Mouse (Mus musculus): ENCODE results near the gene Olfr96. TPM values are rescaled to one million over a fixed set of nuclear protein-coding genes. Genes with fewer than 3 reads are reported as not detected.
A peak's percentile ranks its signal among the peaks of the same experiment; 100 is the strongest.
"Not testable (repeated sequence)": the region's sequence is repeated elsewhere in the genome, so short reads cannot be mapped to it uniquely, and the experiment has no call there.

Olfr96 gene
- polyA plus RNA-seq, 1 experiment from 2014 or later: not detected

GRCm38 (mm10) chr17:37203206-37203916 lies 16.6 kb upstream of the Olfr96 start:
- no peak overlapping the region for H3K9ac ChIP-seq (ENCODE audit: low read depth, low read length)
- no peaks in the 10 kb centered on the region for H3K4me1 ChIP-seq (ENCODE audit: control insufficient read depth, insufficient read depth, low read length)
- no peak overlapping the region for H3K27ac ChIP-seq (ENCODE audit: low read length)
- peaks cover under 1% of the 10 kb centered on the region; the same call in 1 of the 2 replicates for H3K27me3 ChIP-seq (ENCODE audit: control insufficient read depth, insufficient read depth, low read depth, low read length)
- H3K4me2 ChIP-seq (ENCODE audit: low read length): no peak overlapping the region
- H3K36me3 ChIP-seq (ENCODE audit: control insufficient read depth, insufficient read depth, low read length): no peaks in the 10 kb centered on the region
- ATAC-seq: peak; percentile 88
- WGBS: under 1% methylated on average over 4 of the region's 4 CpGs
- no peak overlapping the region for H3K4me3 ChIP-seq (ENCODE audit: low read depth, low read length)
- H3K9me3 ChIP-seq (replicated peaks; ENCODE audit: control insufficient read depth, low read length, poor library complexity, severe bottlenecking): no peaks in the 10 kb centered on the region

- Histone ChIP-seq H3K4me1 (ENCODE audit: control insufficient read depth, insufficient read depth, low read length) (no peaks in the 10 kb centered on the region), H3K9ac (ENCODE audit: low read depth, low read length) (no peak overlapping the region), H3K4me3 (ENCODE audit: low read depth, low read length) (no peak overlapping the region), H3K4me2 (ENCODE audit: low read length) (no peak overlapping the region), H3K36me3 (ENCODE audit: control insufficient read depth, insufficient read depth, low read length) (no peaks in the 10 kb centered on the region), H3K27ac (ENCODE audit: low read length) (no peak overlapping the region), H3K9me3 (replicated peaks; ENCODE audit: control insufficient read depth, low read length, poor library complexity, severe bottlenecking) (no peaks in the 10 kb centered on the region), H3K27me3 (ENCODE audit: control insufficient read depth, insufficient read depth, low read depth, low read length) (no peaks in the 10 kb centered on the region; the same call in 1 of the 2 replicates)
- peak; percentile 77; the same call in 1 of the 2 replicates for ATAC-seq
- WGBS: 27% methylated on average over 3 of the region's 3 CpGs
Observed at GRCm38 (mm10) chr17:37203917-37204236, 16.1 kb upstream of the Olfr96 start.

GRCm38 (mm10) chr17:37210884-37211768 lies 8.8 kb upstream of the Olfr96 start:
- H3K4me1 ChIP-seq (ENCODE audit: control insufficient read depth, insufficient read depth, low read length): no peaks in the 10 kb centered on the region
- peak overlapping the region; percentile 44 for H3K4me3 ChIP-seq (ENCODE audit: low read depth, low read length)
- H3K27ac ChIP-seq (ENCODE audit: low read length): no peak overlapping the region
- H3K4me2 ChIP-seq (ENCODE audit: low read length): peak overlapping the region; percentile 63
- peak; percentile 88 for ATAC-seq
- H3K36me3 ChIP-seq (ENCODE audit: control insufficient read depth, insufficient read depth, low read length): no peaks in the 10 kb centered on the region
- H3K27me3 ChIP-seq (ENCODE audit: control insufficient read depth, insufficient read depth, low read depth, low read length): no peaks in the 10 kb centered on the region; the same call in 1 of the 2 replicates
- H3K9ac ChIP-seq (ENCODE audit: low read depth, low read length): peak overlapping the region; percentile 67
- no peaks in the 10 kb centered on the region for H3K9me3 ChIP-seq (replicated peaks; ENCODE audit: control insufficient read depth, low read length, poor library complexity, severe bottlenecking)
- WGBS: 16% methylated on average over 40 of the region's 40 CpGs

- Histone ChIP-seq H3K4me2 (ENCODE audit: low read length) (no peak within 1 kb of the TSS), H3K4me1 (ENCODE audit: control insufficient read depth, insufficient read depth, low read length) (no peaks in the 10 kb centered on the region), H3K27ac (ENCODE audit: low read length) (no peak within 1 kb of the TSS), H3K9ac (ENCODE audit: low read depth, low read length) (no peak within 1 kb of the TSS), H3K9me3 (replicated peaks; ENCODE audit: control insufficient read depth, low read length, poor library complexity, severe bottlenecking) (0 out of 2 replicates have a peak, but pooled peaks cover 2% of the 10 kb centered on the region), H3K4me3 (ENCODE audit: low read depth, low read length) (no peak within 1 kb of the TSS), H3K27me3 (ENCODE audit: control insufficient read depth, insufficient read depth, low read depth, low read length) (no peaks in the 10 kb centered on the region), H3K36me3 (ENCODE audit: control insufficient read depth, insufficient read depth, low read length) (no peaks in the 10 kb centered on the region)
- WGBS: 85% methylated on average over 3 of the region's 3 CpGs
- ATAC-seq: no peak
Observed at GRCm38 (mm10) chr17:37213018-37213417, 6.9 kb upstream of the Olfr96 start, which contains the start of gene Olfr95. Gene Olfr95 (minus strand): TSS chr17:37213118.

DNA sequence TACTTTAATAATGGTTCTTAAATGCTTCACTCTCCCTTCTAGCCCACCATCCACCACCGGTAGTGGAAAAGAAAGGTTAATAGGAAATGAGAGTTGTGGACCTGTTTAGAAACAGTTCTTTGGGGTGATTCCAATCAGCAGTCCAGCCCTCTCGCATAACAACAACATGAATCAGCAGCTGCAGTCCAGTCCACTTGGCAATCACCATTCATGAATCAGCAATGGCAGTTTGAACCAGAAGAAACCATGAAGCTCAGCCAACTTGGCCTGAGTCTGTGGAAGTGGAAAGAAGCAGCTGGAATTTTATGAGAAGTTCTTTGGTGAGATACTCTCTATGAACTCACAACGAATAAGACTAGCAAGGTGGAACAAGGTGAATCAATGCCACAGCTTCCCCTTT lies 1.5 kb upstream of the Olfr96 start:
- Histone ChIP-seq H3K27me3 (ENCODE audit: control insufficient read depth, insufficient read depth, low read depth, low read length) (no peaks in the 10 kb centered on the region), H3K4me1 (ENCODE audit: control insufficient read depth, insufficient read depth, low read length) (no peaks in the 10 kb centered on the region)
- 85% methylated on average over 3 of the region's 3 CpGs for WGBS

GRCm38 (mm10) chr17:37221879-37222278 lies 1.9 kb downstream of the Olfr96 start:
- Histone ChIP-seq H3K27ac (ENCODE audit: low read length) (no peak overlapping the region), H3K9me3 (replicated peaks; ENCODE audit: control insufficient read depth, low read length, poor library complexity, severe bottlenecking) (0 out of 2 replicates have a peak, but pooled peaks cover 2% of the 10 kb centered on the region), H3K4me1 (ENCODE audit: control insufficient read depth, insufficient read depth, low read length) (no peaks in the 10 kb centered on the region), H3K4me2 (ENCODE audit: low read length) (no peak overlapping the region), H3K36me3 (ENCODE audit: control insufficient read depth, insufficient read depth, low read length) (no peaks in the 10 kb centered on the region), H3K4me3 (ENCODE audit: low read depth, low read length) (no peak overlapping the region), H3K27me3 (ENCODE audit: control insufficient read depth, insufficient read depth, low read depth, low read length) (no peaks in the 10 kb centered on the region), H3K9ac (ENCODE audit: low read depth, low read length) (no peak overlapping the region)
- ATAC-seq: no peak
- 22% methylated on average over 1 of the region's 1 CpGs for WGBS

More for the DNA sequence above, 1.5 kb upstream of the Olfr96 start:
- Histone ChIP-seq H3K9ac (ENCODE audit: low read depth, low read length) (no peak overlapping the region), H3K36me3 (ENCODE audit: control insufficient read depth, insufficient read depth, low read length) (no peaks in the 10 kb centered on the region), H3K4me3 (ENCODE audit: low read depth, low read length) (no peak overlapping the region), H3K9me3 (replicated peaks; ENCODE audit: control insufficient read depth, low read length, poor library complexity, severe bottlenecking) (0 out of 2 replicates have a peak, but pooled peaks cover 2% of the 10 kb centered on the region), H3K27ac (ENCODE audit: low read length) (no peak overlapping the region), H3K4me2 (ENCODE audit: low read length) (no peak overlapping the region)
- ATAC-seq: no peak

- H3K27ac ChIP-seq (ENCODE audit: low read length); H3K9ac ChIP-seq (ENCODE audit: low read depth, low read length); H3K4me3 ChIP-seq (ENCODE audit: low read depth, low read length); H3K4me2 ChIP-seq (ENCODE audit: low read length); H3K4me1 ChIP-seq (ENCODE audit: control insufficient read depth, insufficient read depth, low read length); H3K9me3 ChIP-seq (replicated peaks; ENCODE audit: control insufficient read depth, low read length, poor library complexity, severe bottlenecking); H3K27me3 ChIP-seq (ENCODE audit: control insufficient read depth, insufficient read depth, low read depth, low read length); H3K36me3 ChIP-seq (ENCODE audit: control insufficient read depth, insufficient read depth, low read length); ATAC-seq: not testable (repeated sequence)
- 87% methylated on average over 2 of the region's 2 CpGs for WGBS
Observed at GRCm38 (mm10) chr17:37237230-37237629, 17.3 kb downstream of the Olfr96 start, which contains the start of gene Olfr97. Gene Olfr97 (minus strand): TSS chr17:37237330.

- no peaks in the 10 kb centered on the region for H3K36me3 ChIP-seq (ENCODE audit: control insufficient read depth, insufficient read depth, low read length)
- no peak overlapping the region for H3K4me2 ChIP-seq (ENCODE audit: low read length)
- H3K27ac ChIP-seq (ENCODE audit: low read length): no peak overlapping the region
- H3K4me1 ChIP-seq (ENCODE audit: control insufficient read depth, insufficient read depth, low read length): no peaks in the 10 kb centered on the region
- no peak overlapping the region for H3K4me3 ChIP-seq (ENCODE audit: low read depth, low read length)
- H3K9me3 ChIP-seq (replicated peaks; ENCODE audit: control insufficient read depth, low read length, poor library complexity, severe bottlenecking): no peaks in the 10 kb centered on the region
- H3K27me3 ChIP-seq (ENCODE audit: control insufficient read depth, insufficient read depth, low read depth, low read length): no peaks in the 10 kb centered on the region
- 54% methylated on average over 3 of the region's 3 CpGs for WGBS
- H3K9ac ChIP-seq (ENCODE audit: low read depth, low read length): no peak overlapping the region
- ATAC-seq: no peak
Observed at GRCm38 (mm10) chr17:37242198-37242597, 22.3 kb downstream of the Olfr96 start.

- Histone ChIP-seq H3K4me3 (ENCODE audit: low read depth, low read length) (no peak overlapping the region), H3K9me3 (replicated peaks; ENCODE audit: control insufficient read depth, low read length, poor library complexity, severe bottlenecking) (no peaks in the 10 kb centered on the region), H3K27ac (ENCODE audit: low read length) (no peak overlapping the region), H3K27me3 (ENCODE audit: control insufficient read depth, insufficient read depth, low read depth, low read length) (no peaks in the 10 kb centered on the region), H3K36me3 (ENCODE audit: control insufficient read depth, insufficient read depth, low read length) (no peaks in the 10 kb centered on the region), H3K4me2 (ENCODE audit: low read length) (no peak overlapping the region), H3K4me1 (ENCODE audit: control insufficient read depth, insufficient read depth, low read length) (no peaks in the 10 kb centered on the region), H3K9ac (ENCODE audit: low read depth, low read length) (no peak overlapping the region)
- WGBS: 31% methylated on average over 5 of the region's 5 CpGs
- no peak for ATAC-seq
Observed at GRCm38 (mm10) chr17:37246715-37247114, 26.8 kb downstream of the Olfr96 start.
